Mouse (Mus musculus) G1E (cell line): ENCODE measurements at regions not wholly inside any gene's neighbourhood (a gene's known extent, or its start where the extent isn't known, plus 50 kb on each side); places are given as distances from the start of the nearest gene placed in this dataset.

Experiments
- CTCF ChIP-seq: IDR thresholded peaks from 2 replicates; pipeline ENCODE4 v1.5.1; 2012; ENCODE audit warnings: low read depth, low read length, inconsistent platforms, mixed read lengths
- GATA2 ChIP-seq: IDR thresholded peaks from 2 replicates; pipeline ENCODE4 v1.6.1; 2012; ENCODE audit warnings: low read depth, low read length, inconsistent platforms, borderline replicate concordance

DNA sequence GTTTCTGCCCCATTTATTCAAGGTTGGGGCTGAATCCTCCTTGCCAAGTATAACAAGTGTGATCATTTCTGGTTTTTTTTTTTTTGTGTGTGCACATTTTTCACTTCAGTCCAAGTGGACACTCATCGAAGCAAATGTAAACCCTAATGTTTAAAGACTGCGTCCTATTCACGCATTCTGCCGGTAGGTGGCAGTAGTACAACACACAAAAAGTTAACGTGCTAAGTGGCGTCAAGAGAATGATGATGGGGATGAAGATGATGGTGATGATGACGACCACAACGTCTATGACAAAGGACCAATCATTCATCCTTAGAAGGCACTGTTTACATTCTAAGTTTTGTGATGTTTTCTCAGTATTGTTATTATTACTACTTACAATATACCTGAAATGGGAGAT lies 164.3 kb upstream of the Sel1l start:
- TF ChIP-seq GATA2: no peak
- TF ChIP-seq CTCF: peak; percentile 79
